Comparison of ENCODE assay signal across 23 mouse cellular contexts in the genomic region with DNA sequence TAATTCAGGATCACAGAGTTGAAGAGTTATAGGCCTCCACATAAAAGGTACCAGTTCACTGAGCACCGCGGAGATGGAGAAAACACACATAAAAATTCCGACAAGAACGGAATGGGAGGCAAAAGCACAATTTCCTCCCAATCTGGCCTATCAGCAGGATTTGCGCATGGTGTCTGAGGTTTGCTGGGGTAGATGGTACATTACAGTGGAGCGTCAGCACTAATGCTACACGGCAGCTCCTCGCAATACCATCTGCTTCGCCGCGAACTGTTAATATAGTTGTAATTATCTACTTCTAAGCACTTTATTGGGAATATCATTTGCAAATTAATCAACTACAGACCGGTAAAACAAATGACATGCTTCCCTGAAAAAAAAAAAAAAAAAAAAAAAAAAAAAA.
"Had no signal": no experiment of that assay in that cellular context is flagged by ENCODE, and none has a peak within 500 bp of the region (broad histone marks: within the 10 kb centered on the region; RNA-seq: fewer than 3 reads in every experiment).

No protein-coding gene starts in this region.

- H3K4me1 ChIP-seq: heart, embryonic 10.5 days; heart, embryonic 12.5 days; kidney, embryonic 15.5 days; liver, embryonic 13.5 days; liver, embryonic 15.5 days had no signal

- H3K9me3 ChIP-seq: heart, embryonic 10.5 days; heart, embryonic 12.5 days; hindbrain, embryonic 13.5 days; kidney, embryonic 15.5 days; limb, embryonic 13.5 days; limb, embryonic 15.5 days; liver, embryonic 13.5 days; liver, embryonic 15.5 days had no signal

- ATAC-seq: hindbrain, postnatal 0 days; intestine, embryonic 16.5 days had no signal

- H3K9ac ChIP-seq: heart, embryonic 12.5 days; hindbrain, embryonic 13.5 days; kidney, embryonic 15.5 days; limb, embryonic 13.5 days; limb, embryonic 15.5 days; liver, embryonic 13.5 days; liver, embryonic 15.5 days had no signal

- H3K4me3 ChIP-seq: heart, embryonic 10.5 days; heart, embryonic 12.5 days; hindbrain, embryonic 13.5 days; kidney, embryonic 15.5 days; limb, embryonic 13.5 days; limb, embryonic 15.5 days; liver, embryonic 13.5 days; liver, embryonic 15.5 days had no signal

- H3K27me3 ChIP-seq: heart, embryonic 12.5 days; hindbrain, embryonic 13.5 days; kidney, embryonic 15.5 days; limb, embryonic 13.5 days; limb, embryonic 15.5 days; liver, embryonic 13.5 days; liver, embryonic 15.5 days had no signal

- H3K4me2 ChIP-seq: heart, embryonic 12.5 days; hindbrain, embryonic 13.5 days; kidney, embryonic 15.5 days; limb, embryonic 13.5 days; limb, embryonic 15.5 days; liver, embryonic 13.5 days; liver, embryonic 15.5 days had no signal

- H3K27ac ChIP-seq: heart, embryonic 10.5 days; hindbrain, embryonic 13.5 days; hindbrain, postnatal 0 days; kidney, embryonic 15.5 days; kidney, postnatal 0 days; limb, embryonic 13.5 days; limb, embryonic 15.5 days; liver, embryonic 13.5 days; liver, embryonic 15.5 days had no signal

- H3K36me3 ChIP-seq: heart, embryonic 10.5 days; heart, embryonic 12.5 days; hindbrain, embryonic 13.5 days; kidney, embryonic 15.5 days; limb, embryonic 13.5 days; limb, embryonic 15.5 days; liver, embryonic 13.5 days; liver, embryonic 15.5 days had no signal

- DNase-seq: gastrocnemius, postnatal 14 days; gastrocnemius, postnatal 36 days; heart, adult 18-20 months; heart, postnatal 14 days; heart, postnatal 36 days; kidney, adult 11 months; kidney, adult 2 months; kidney, adult 9 months; kidney, postnatal 14 days; kidney, postnatal 36 days; layer of hippocampus, adult 9-11 months; layer of hippocampus, postnatal 36 days; liver, embryonic 13.5 days had no signal
